8 mouse cellular contexts compared by ENCODE assay signal in genomic region chr10:61383715-61384047, GRCm38 (mm10). TPM values are rescaled to one million over a fixed set of nuclear protein-coding genes. Genes with fewer than 3 reads are reported as not detected.
DNase-seq lines count a peak whose midpoint lies in the region; ATAC-seq and TF ChIP-seq lines count a peak whose summit lies in the region.

No protein-coding gene starts in this region.

- peak overlapping the region; percentile 61 for H3K4me3 ChIP-seq in left cerebral cortex, adult 2 months
- peak overlapping the region; percentile 71 for H3K4me3 ChIP-seq in embryonic facial prominence, embryonic 15.5 days (replicated peaks)
- H3K4me3 ChIP-seq in limb, embryonic 10.5 days = peak overlapping the region; percentile 65
- peak overlapping the region; percentile 66 for H3K4me3 ChIP-seq in neural tube, embryonic 13.5 days

- TF ChIP-seq CTCF in left cerebral cortex, adult 2 months (IDR thresholded peaks at IDR 0.05) = no peak

- peak overlapping the region; percentile 78 for H3K27ac ChIP-seq in left cerebral cortex, adult 2 months
- 0 out of 2 replicates have a peak overlapping the region, but pooled peaks have one; percentile 55 for H3K27ac ChIP-seq in embryonic facial prominence, embryonic 15.5 days (replicated peaks)
- peak overlapping the region; percentile 87 for H3K27ac ChIP-seq in limb, embryonic 10.5 days
- peak overlapping the region; percentile 73 for H3K27ac ChIP-seq in neural tube, embryonic 13.5 days (replicated peaks)

- DNase-seq in left cerebral cortex, adult 2 months (ENCODE audit: extremely low spot score in 1 of 2, low spot score in 2 of 2) = peak in 1 of 2 experiments; percentile 22
- DNase-seq in left cerebral cortex, adult 18-20 months (ENCODE audit: low spot score in 2 of 2) = no peak
- DNase-seq in limb, embryonic 10.5 days (ENCODE audit: low spot score) = no peak
- no peak for DNase-seq in left cerebral cortex, adult 9 months (ENCODE audit: low spot score in 2 of 2)
- no peak for DNase-seq in right cerebral cortex, postnatal 10 days (ENCODE audit: low spot score in 2 of 2)

- H3K9me3 ChIP-seq in embryonic facial prominence, embryonic 15.5 days (replicated peaks) = no peaks in the 10 kb centered on the region
- no peaks in the 10 kb centered on the region for H3K9me3 ChIP-seq in limb, embryonic 10.5 days (replicated peaks)
- no peaks in the 10 kb centered on the region for H3K9me3 ChIP-seq in neural tube, embryonic 13.5 days

- H3K4me1 ChIP-seq in embryonic facial prominence, embryonic 15.5 days = peaks cover 44% of the 10 kb centered on the region
- H3K4me1 ChIP-seq in limb, embryonic 10.5 days = peaks cover 54% of the 10 kb centered on the region
- peaks cover 55% of the 10 kb centered on the region for H3K4me1 ChIP-seq in neural tube, embryonic 13.5 days (replicated peaks)

- no peaks in the 10 kb centered on the region for H3K36me3 ChIP-seq in embryonic facial prominence, embryonic 15.5 days
- no peaks in the 10 kb centered on the region for H3K36me3 ChIP-seq in limb, embryonic 10.5 days
- no peaks in the 10 kb centered on the region for H3K36me3 ChIP-seq in neural tube, embryonic 13.5 days

- H3K4me2 ChIP-seq in embryonic facial prominence, embryonic 15.5 days (replicated peaks) = peak overlapping the region; percentile 96
- H3K4me2 ChIP-seq in neural tube, embryonic 13.5 days = peak overlapping the region; percentile 91

- intact Hi-C loops in left cerebral cortex, adult 2 months (cut with DNase I) = no loop called here

- H3K27me3 ChIP-seq in embryonic facial prominence, embryonic 15.5 days = no peaks in the 10 kb centered on the region
- H3K27me3 ChIP-seq in limb, embryonic 10.5 days (ENCODE audit: low read depth, poor library complexity, severe bottlenecking) = peaks cover 25% of the 10 kb centered on the region; the same call in 1 of the 2 replicates
- H3K27me3 ChIP-seq in neural tube, embryonic 13.5 days = peaks cover 9% of the 10 kb centered on the region

- peak overlapping the region; percentile 75 for H3K9ac ChIP-seq in embryonic facial prominence, embryonic 15.5 days
- peak overlapping the region; percentile 83 for H3K9ac ChIP-seq in neural tube, embryonic 13.5 days

- 4% methylated on average over 11 of the region's 11 CpGs for WGBS in embryonic facial prominence, embryonic 15.5 days
- 3% methylated on average over 11 of the region's 11 CpGs for WGBS in limb, embryonic 10.5 days
- WGBS in neural tube, embryonic 13.5 days = 6% methylated on average over 11 of the region's 11 CpGs

- no peak for ATAC-seq in embryonic facial prominence, embryonic 15.5 days (ENCODE audit: insufficient number of reproducible peaks, low FRiP score, low TSS enrichment, low read depth)
- peak; percentile 23 for ATAC-seq in neural tube, embryonic 13.5 days (ENCODE audit: low read depth)
- no peak for ATAC-seq in inflammation-experienced regulatory T-cells, adult 6 months

RNA-seq across cellular contexts. Expression of gene Pald1, which starts 0.4 kb away (rescaled TPM):
- 1 to 10 TPM; 8.1 to 8.3 TPM for total RNA-seq in left cerebral cortex, adult 2 months (2021)
- total RNA-seq in left cerebral cortex, adult 18-20 months (2021) = 1 to 10 TPM; 6.8 to 8.5 TPM
- 22.7 and 22.8 TPM in 2 replicates for polyA plus RNA-seq in embryonic facial prominence, embryonic 15.5 days (2015; fragmentation: Nextera tagmentation; extraction: Ambion mirVana)
- 26.2 and 28.1 TPM in 2 replicates for polyA plus RNA-seq in limb, embryonic 10.5 days (2016; fragmentation: Nextera tagmentation; extraction: Ambion mirVana)
- 30.6 and 31.5 TPM in 2 replicates for polyA plus RNA-seq in neural tube, embryonic 13.5 days (2015; fragmentation: Nextera tagmentation; extraction: Ambion mirVana)
- 1 to 10 TPM in 1 of 3 experiments, not detected in 2; 1.0 TPM for polyA plus RNA-seq in inflammation-experienced regulatory T-cells, adult 6 months (2017; shearing (Covaris generic))

RNA-seq across cellular contexts. Expression of gene Nodal, which starts 34.1 kb away (rescaled TPM):
- total RNA-seq in left cerebral cortex, adult 2 months (2021) = not detected
- under 1 TPM; 0.23 to 0.26 TPM for total RNA-seq in left cerebral cortex, adult 18-20 months (2021)
- polyA plus RNA-seq in embryonic facial prominence, embryonic 15.5 days (2015; fragmentation: Nextera tagmentation; extraction: Ambion mirVana) = 0.08 and 0.20 TPM in 2 replicates
- 0.13 and 0.36 TPM in 2 replicates for polyA plus RNA-seq in limb, embryonic 10.5 days (2016; fragmentation: Nextera tagmentation; extraction: Ambion mirVana)
- polyA plus RNA-seq in neural tube, embryonic 13.5 days (2015; fragmentation: Nextera tagmentation; extraction: Ambion mirVana) = 0.14 TPM in 1 of 2 replicates, not detected in the other
- polyA plus RNA-seq in inflammation-experienced regulatory T-cells, adult 6 months (2017; shearing (Covaris generic)) = under 1 TPM in 2 of 3 experiments, not detected in 1; 0.21 to 0.45 TPM

Comparison
In these comparisons a context has a peak if more than half of its experiments do, and no peak if none do; other contexts are left out.
1. RNA of gene Pald1, which starts 0.4 kb away (polyA plus RNA-seq): 30.6 to 31.5 TPM in neural tube, embryonic 13.5 days, 26.2 to 28.1 TPM in limb, embryonic 10.5 days and 22.7 to 22.8 TPM in embryonic facial prominence, embryonic 15.5 days; 1.0 TPM in inflammation-experienced regulatory T-cells, adult 6 months; every median in the first group is over 10 times any median in the second.
2. Peak in every context shown above with its lines, with median percentiles within 50 percentile points of each other: H3K27ac ChIP-seq and H3K4me3 ChIP-seq.